Mouse (Mus musculus) stomach, postnatal 0 days (tissue): ENCODE measurements around the gene Mrpl22. TPM values are rescaled to one million over a fixed set of nuclear protein-coding genes. Genes with fewer than 3 reads are reported as not detected.
A peak's percentile ranks its signal among the peaks of the same experiment; 100 is the strongest.

ENCODE experiments used
- ATAC-seq: fragments of 200-750 bp; cut with Nextera tagmentation; 2 replicates; pipeline ENCODE4 v1.8.0; 2017; ENCODE audit not compliant: low FRiP score, low TSS enrichment
- DNase-seq: peaks from one replicate; pipeline ENCODE4 v3.0.0-alpha.2; 2016; ENCODE audit warnings: low spot score
- H3K27ac ChIP-seq: fragments of 300-500 bp; sonication (generic); replicated peaks from 2 replicates; pipeline ENCODE4 v1.5.1; 2014; ENCODE audit warnings: mild to moderate bottlenecking, control low read depth
- H3K27me3 ChIP-seq: fragments of 300-500 bp; sonication (generic); 2 replicates; pipeline ENCODE4 v1.6.1; 2014; ENCODE audit warnings: low read length; ENCODE audit not compliant: control insufficient read depth, insufficient read depth
- H3K36me3 ChIP-seq: fragments of 300-500 bp; sonication (generic); 2 replicates; pipeline ENCODE4 v1.6.1; 2014; ENCODE audit warnings: low read length, mixed read lengths; ENCODE audit not compliant: control insufficient read depth, insufficient read depth
- H3K4me1 ChIP-seq: fragments of 300-500 bp; sonication (generic); replicated peaks from 2 replicates; pipeline ENCODE4 v1.6.1; 2014; ENCODE audit warnings: antibody characterized with exemption; ENCODE audit not compliant: control insufficient read depth, insufficient read depth
- H3K4me2 ChIP-seq: fragments of 300-500 bp; sonication (generic); replicated peaks from 2 replicates; pipeline ENCODE4 v1.6.1; 2014; ENCODE audit warnings: low read depth, mild to moderate bottlenecking, control low read depth, moderate library complexity
- H3K4me3 ChIP-seq: fragments of 300-500 bp; sonication (generic); 2 replicates; pipeline ENCODE4 v1.5.1; 2014; ENCODE audit warnings: low read depth, low read length, control low read depth
- H3K9ac ChIP-seq: fragments of 300-500 bp; sonication (generic); 2 replicates; pipeline ENCODE4 v1.6.1; 2014; ENCODE audit warnings: mild to moderate bottlenecking, low read length, control low read depth, mixed read lengths
- H3K9me3 ChIP-seq: fragments of 300-500 bp; sonication (generic); 2 replicates; pipeline ENCODE4 v1.6.1; 2016; ENCODE audit warnings: low read length; ENCODE audit not compliant: control insufficient read depth
- CTCF ChIP-seq: IDR thresholded peaks from 2 replicates; pipeline ENCODE4 v1.5.1; 2016; ENCODE audit warnings: antibody characterized with exemption, low read depth, mild to moderate bottlenecking, moderate library complexity
- EP300 ChIP-seq: optimal IDR thresholded peaks from 2 replicates; pipeline ENCODE3; 2016; ENCODE audit warnings: antibody characterized with exemption
- WGBS: fragments of 180-500 bp; shearing (Covaris S2); extraction: QIAGEN DNeasy Blood & Tissue Kit; methylation state at CpG from one replicate; pipeline ENCODE4 v1.1.7; 2014; 5-methylcytosine and 5-hydroxymethylcytosine counted together
- polyA plus RNA-seq: library from polyadenylated mRNA; unstranded; fragments of >200 nt; fragmentation: Nextera tagmentation; extraction: Ambion mirVana; gene quantifications from 2 replicates; pipeline ENCODE4 v1.2.1, GENCODE M21; 2015

Gene Mrpl22
- polyA plus RNA-seq = 96.3 and 98.6 TPM in 2 replicates

DNA sequence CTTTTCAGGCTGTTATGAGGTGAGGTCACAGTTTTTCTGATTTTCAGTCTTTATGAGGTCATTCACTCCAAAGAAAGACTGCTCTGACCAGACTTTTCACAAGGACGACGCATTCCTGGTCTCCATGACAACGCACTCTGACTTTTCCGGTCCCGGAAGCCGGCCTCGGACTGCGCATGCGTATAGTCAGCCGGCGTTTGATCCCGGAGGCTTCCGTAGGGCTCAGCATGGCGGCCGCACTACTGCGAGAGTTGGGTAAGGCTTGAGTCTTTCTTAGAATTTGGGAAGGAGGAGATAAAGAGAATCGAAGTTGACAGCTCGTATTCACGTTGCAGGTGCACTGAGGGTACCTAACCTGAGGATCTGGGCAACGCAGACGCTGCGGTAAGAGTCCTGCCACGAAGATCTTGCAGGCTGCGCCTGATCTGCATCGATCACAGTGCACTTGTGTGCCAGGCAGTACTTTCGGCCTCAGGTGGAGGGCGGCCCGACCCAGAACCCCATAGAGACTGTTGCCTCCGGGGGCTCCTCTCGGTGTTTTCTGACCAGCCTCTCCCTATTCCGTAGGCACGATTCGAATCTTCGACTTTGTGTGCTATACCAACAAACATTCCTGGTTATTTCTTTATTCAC, at the start of gene Mrpl22:
Gene Mrpl22, plus strand, starts transcription at position 203 of the 633 bp plus-strand sequence.
- Histone ChIP-seq H3K27ac (peak within 1 kb of the TSS; percentile 81), H3K9me3 (no peaks in the 10 kb centered on the region), H3K4me2 (peak within 1 kb of the TSS; percentile 66), H3K36me3 (peaks cover 14% of the 10 kb centered on the region; the same call in 1 of the 2 replicates), H3K4me1 (0 out of 2 replicates have a peak, but pooled peaks cover 3% of the 10 kb centered on the region), H3K9ac (peak within 1 kb of the TSS; percentile 75), H3K27me3 (no peaks in the 10 kb centered on the region), H3K4me3 (peak within 1 kb of the TSS; percentile 70)
- no peak for TF ChIP-seq CTCF
- TF ChIP-seq EP300 = no peak
- ATAC-seq = peak; percentile 82
- DNase-seq = peak; percentile 95
- under 1% methylated on average over 34 of the region's 34 CpGs for WGBS

DNA sequence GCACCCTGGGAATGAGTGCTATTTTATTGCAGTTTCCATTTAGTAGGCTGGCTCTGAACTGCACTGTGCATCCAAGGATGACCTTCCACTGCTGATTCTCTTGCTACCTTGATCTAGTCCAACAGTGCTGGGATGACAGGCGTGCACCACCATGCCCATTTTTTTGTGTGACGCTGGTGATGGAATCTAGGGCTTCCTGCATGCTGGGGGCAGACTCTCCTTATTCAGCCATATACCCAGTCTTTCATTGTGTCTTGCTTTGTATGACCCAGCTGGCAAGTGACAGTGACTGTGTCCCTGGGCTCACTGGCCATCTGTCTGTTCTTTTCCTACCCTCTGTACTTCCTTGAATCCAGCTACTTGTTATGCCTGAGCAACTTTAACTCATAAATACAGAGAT, 47.8 kb upstream of the Mrpl22 start:
- H3K4me1 ChIP-seq = no peaks in the 10 kb centered on the region
- no peak overlapping the region for H3K27ac ChIP-seq
- peaks cover 5% of the 10 kb centered on the region for H3K36me3 ChIP-seq

DNA sequence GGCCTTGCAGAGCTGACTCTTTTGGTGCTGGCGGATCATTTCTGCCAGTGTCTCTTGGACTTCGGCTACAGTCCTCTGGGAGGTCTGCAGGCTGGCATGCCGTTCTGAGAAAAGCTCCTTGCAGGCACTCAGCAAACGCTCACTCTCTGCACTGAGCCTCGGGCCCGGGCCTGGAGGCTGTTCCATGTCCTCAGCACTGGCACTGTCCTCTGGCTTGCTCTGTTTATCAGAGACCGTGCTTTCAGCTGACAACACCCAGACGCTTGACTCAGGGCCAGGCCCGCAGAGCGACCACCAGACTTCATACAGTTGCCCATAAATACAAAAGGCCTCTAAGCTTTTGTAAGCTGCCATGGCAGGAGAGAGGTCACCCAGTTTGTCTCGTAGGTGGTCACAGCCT, 46.4 kb upstream of the Mrpl22 start:
- Histone ChIP-seq H3K27ac (no peak overlapping the region), H3K9me3 (no peaks in the 10 kb centered on the region), H3K27me3 (no peaks in the 10 kb centered on the region), H3K4me2 (no peak overlapping the region), H3K9ac (no peak overlapping the region), H3K4me3 (no peak overlapping the region), H3K36me3 (peaks cover 5% of the 10 kb centered on the region), H3K4me1 (no peaks in the 10 kb centered on the region)
- ATAC-seq (no peak), DNase-seq (no peak)
- 62% methylated on average over 11 of the region's 11 CpGs for WGBS
- TF ChIP-seq CTCF = no peak
- no peak for TF ChIP-seq EP300

More for the DNA sequence above, 47.8 kb upstream of the Mrpl22 start:
- TF ChIP-seq EP300 (no peak), CTCF (no peak)
- DNase-seq (no peak), ATAC-seq (no peak)
- Histone ChIP-seq H3K9me3 (no peaks in the 10 kb centered on the region), H3K4me3 (no peak overlapping the region), H3K4me2 (no peak overlapping the region), H3K9ac (no peak overlapping the region), H3K27me3 (no peaks in the 10 kb centered on the region)
- WGBS = 88% methylated on average over 2 of the region's 2 CpGs

DNA sequence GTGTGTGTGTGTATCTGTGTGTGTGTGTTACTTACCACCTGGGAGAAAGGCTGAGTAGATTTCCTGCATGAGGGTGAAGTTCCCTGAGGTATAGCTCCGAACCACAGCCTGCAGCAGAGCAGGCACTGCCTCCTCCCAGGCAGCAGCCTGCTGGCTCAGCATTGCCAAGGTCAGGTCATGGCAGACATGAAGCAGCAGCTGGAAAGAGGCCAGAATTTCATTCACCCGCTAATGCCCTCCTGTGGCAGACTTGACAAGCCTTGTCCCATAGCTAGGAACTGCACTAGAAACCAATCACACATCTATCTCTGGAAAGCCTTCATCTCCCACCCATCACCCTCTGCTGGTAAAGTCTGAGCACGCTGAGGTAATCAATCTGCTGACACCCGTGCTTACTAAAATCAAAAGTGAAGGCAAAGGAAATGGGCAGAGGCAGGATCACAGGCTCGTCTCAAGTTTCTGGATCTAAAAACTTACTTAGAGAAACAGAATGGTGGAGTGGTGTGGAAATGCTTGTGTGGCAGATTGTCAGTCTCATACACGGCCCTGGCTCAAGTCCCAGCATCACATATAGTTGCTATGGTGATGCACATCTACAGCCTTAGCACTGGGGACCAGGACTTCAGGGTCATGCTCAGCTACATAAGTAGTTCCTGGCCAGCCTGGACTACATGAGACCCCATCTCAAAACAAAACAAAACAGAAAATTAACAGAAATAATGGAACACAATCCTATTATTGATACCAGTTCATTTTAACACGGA, 44.9 kb upstream of the Mrpl22 start:
- Histone ChIP-seq H3K36me3 (peaks cover 5% of the 10 kb centered on the region), H3K27me3 (no peaks in the 10 kb centered on the region), H3K4me3 (no peak overlapping the region), H3K4me2 (no peak overlapping the region), H3K4me1 (no peaks in the 10 kb centered on the region), H3K9me3 (no peaks in the 10 kb centered on the region), H3K27ac (no peak overlapping the region), H3K9ac (no peak overlapping the region)
- DNase-seq (peak; percentile 42), ATAC-seq (peak; percentile 35; the same call in 1 of the 2 replicates)
- 54% methylated on average over 7 of the region's 7 CpGs for WGBS
- TF ChIP-seq EP300 (no peak), CTCF (peak; percentile 50)

DNA sequence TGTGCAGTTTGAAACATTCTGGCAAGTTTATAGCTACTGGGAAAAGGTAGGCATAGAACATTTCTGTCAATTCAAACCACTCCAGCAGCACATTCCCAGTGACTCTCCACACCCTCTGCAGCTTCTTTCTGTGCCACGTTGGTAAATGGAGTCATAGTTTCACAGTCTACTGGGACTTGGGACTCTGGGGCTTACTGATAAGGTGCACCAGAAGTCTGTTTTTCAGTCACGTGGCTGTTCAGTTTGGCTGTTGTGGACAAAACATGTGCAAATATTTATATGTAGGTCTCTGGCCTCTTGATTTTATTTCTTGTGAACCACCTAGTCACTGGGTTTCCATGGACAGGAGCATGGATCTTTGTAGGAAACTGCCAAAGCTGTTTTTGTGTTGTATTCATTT, 43.9 kb upstream of the Mrpl22 start:
- Histone ChIP-seq H3K9me3 (no peaks in the 10 kb centered on the region), H3K4me1 (no peaks in the 10 kb centered on the region), H3K27ac (no peak overlapping the region), H3K4me2 (no peak overlapping the region), H3K36me3 (peaks cover 6% of the 10 kb centered on the region), H3K4me3 (no peak overlapping the region), H3K27me3 (no peaks in the 10 kb centered on the region), H3K9ac (no peak overlapping the region)
- TF ChIP-seq CTCF (no peak), EP300 (no peak)
- 73% methylated on average over 2 of the region's 2 CpGs for WGBS
- DNase-seq (no peak), ATAC-seq (no peak)

DNA sequence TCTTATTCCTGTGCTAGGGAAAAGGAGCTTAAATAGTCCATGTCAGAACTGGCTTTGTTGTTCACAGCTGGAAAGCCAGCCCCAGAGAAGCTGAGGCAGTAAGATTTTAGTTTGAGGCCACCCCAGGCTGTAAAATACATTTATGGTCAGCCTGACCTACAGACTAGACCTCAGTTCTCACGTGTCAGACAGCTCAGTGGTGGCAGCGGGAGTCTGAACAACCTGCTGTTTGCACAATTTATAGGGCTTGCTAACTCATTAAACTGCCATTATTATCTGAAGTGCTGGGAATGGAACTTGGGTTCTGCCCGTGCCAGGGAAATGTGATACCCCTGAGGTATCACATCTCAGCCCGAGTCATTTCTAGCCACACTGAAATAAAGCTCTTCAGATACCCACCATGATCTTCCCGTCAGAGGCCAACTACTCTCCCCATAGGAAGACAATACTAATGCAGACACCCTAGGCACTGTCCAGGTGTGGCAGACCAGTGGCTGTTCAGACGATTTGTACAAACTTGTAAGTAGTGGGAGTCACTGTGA, 42.1 kb upstream of the Mrpl22 start:
- TF ChIP-seq CTCF = no peak
- TF ChIP-seq EP300 = no peak
- Histone ChIP-seq H3K36me3 (peaks cover 4% of the 10 kb centered on the region), H3K4me1 (no peaks in the 10 kb centered on the region), H3K4me2 (no peak overlapping the region), H3K27me3 (no peaks in the 10 kb centered on the region), H3K27ac (no peak overlapping the region), H3K9ac (no peak overlapping the region), H3K9me3 (no peaks in the 10 kb centered on the region), H3K4me3 (no peak overlapping the region)
- 81% methylated on average over 6 of the region's 6 CpGs for WGBS
- no peak for ATAC-seq
- no peak for DNase-seq
